Mouse (Mus musculus) lung, adult 2 months (tissue): ENCODE data around the gene Saxo1.

ENCODE experiments used
- CTCF ChIP-seq: fragments of 200-500 bp; IDR thresholded peaks from 2 replicates; pipeline ENCODE4 v1.5.1; 2011; ENCODE audit warnings: mild to moderate bottlenecking, low read length, control low read depth; ENCODE audit not compliant: insufficient read depth
- POLR2A ChIP-seq: fragments of 200-500 bp; IDR thresholded peaks from 2 replicates; pipeline ENCODE4 v1.6.1; 2011; ENCODE audit warnings: low read depth, mild to moderate bottlenecking, control low read depth, low read length, borderline replicate concordance; ENCODE audit errors: extremely low read depth

DNA sequence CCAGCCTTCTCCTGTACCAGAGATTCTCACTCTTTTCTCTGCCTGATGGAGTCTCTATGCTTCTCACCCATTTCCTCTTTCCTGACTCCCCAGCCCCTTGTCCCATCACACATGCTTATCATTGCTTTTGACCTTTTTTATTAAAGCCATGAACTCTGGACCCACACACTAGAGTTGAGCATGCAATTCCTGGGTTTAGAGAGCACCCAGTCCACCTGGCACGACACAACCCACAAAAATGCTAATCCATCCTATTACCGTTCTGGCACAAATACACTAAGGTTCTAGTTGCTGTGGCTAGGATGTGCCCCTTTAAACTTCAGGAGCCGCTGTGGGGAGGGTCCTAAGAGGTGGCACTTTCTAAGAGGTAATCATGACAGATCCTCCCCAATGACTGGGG is 122.5 kb downstream of the Saxo1 start:
- TF ChIP-seq POLR2A (no peak), CTCF (no peak)
